Mouse (Mus musculus) forelimb bud, embryonic 11.5 days (tissue): ENCODE results near the gene Atoh8.
A peak's percentile ranks its signal among the peaks of the same experiment; 100 is the strongest.

ENCODE experiments used
- DNase-seq: peaks from one replicate; pipeline ENCODE4 v3.0.0-alpha.2; 2012; ENCODE audit warnings: low read depth, low spot score

Atoh8 gene

GRCm38 (mm10) chr6:72227665-72228265 lies 7.6 kb downstream of the Atoh8 start:
- DNase-seq, result no peak

GRCm38 (mm10) chr6:72227011-72227410 lies 8.4 kb downstream of the Atoh8 start:
- DNase-seq, result no peak

DNA sequence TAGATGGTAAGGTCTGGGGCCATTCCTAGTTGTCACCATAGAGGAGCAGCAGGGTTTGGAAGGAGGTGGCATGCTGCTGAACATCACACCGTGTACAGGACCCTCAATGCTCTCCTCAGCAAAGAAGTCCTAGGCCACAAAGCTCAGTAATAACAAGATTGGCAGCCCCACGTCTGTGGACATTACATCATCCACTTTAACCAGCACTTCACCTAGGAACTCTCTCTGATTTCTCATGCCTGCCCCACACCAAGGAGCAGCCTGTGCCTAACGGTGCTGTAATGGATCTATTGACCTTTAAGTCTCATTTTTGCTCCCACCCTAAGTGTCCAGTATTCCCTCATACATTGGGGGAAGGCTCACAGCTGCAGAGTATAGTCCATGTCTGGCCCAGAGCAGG lies 9.7 kb downstream of the Atoh8 start:
- no peak for DNase-seq

- DNase-seq, result no peak
Observed at GRCm38 (mm10) chr6:72223892-72224291, 11.5 kb downstream of the Atoh8 start.

DNA sequence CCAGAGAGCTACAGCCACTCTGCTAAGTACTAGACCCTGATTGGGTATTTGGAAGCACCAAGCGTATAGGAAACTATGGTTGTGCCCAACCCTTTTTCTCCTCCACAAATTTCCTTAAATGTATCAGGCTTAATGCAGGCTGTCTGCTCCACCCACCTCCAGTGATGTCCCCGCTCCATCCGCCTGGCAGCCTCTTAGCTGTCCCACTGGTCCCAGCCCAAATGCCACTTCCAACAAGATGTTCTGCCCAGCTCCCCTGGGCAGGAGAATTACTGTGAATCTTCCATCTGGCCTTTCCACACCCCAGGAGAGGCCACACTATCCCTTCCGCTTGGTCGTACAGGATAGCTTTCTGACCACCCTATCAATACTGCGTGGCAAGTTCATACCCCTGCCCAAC lies 12.5 kb downstream of the Atoh8 start:
- no peak for DNase-seq

DNA sequence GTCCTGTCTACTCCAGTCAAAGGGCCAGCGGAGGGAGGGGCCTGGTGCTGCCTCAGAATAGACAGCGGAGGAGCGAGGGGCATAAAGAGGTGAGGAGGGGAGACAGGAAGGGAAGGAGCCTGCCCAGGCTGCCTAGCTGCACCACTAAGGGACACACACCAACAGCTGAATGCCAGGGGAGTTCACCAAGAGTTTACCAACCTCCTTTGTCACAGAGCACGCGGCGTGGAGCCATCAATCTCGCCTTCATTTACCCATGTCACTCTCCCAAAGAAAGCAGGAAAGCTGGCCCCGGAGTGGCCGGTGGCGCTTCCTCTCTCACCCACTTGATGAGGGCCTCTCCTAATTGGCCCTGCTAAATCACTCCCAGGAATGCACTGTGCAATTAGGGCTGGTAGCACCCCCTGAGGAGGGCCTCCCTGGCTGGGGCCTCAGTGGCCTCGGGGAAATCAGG lies 13.1 kb downstream of the Atoh8 start:
- DNase-seq, result peak; percentile 62

DNA sequence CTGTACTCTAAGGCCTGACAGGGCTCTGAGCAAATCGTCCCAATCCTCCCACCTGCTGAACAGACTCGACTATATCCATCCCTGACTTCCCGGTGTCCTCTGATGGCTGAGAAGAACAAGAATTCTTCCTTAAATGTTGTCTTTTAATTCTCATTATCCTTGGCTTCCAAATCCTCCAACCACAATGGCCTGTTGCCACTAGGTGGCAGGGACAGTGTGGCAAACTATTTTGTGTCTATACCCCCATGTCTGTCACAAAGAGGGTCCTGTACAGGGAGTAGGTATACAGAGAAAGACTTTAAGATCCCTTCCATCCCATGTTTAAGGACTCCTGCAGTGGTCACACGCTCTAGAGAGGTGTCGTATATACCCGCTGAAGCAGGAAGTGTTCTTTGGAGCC lies 14.1 kb downstream of the Atoh8 start:
- DNase-seq, result no peak

GRCm38 (mm10) chr6:72219549-72219948 lies 15.8 kb downstream of the Atoh8 start:
- DNase-seq, result no peak

DNA sequence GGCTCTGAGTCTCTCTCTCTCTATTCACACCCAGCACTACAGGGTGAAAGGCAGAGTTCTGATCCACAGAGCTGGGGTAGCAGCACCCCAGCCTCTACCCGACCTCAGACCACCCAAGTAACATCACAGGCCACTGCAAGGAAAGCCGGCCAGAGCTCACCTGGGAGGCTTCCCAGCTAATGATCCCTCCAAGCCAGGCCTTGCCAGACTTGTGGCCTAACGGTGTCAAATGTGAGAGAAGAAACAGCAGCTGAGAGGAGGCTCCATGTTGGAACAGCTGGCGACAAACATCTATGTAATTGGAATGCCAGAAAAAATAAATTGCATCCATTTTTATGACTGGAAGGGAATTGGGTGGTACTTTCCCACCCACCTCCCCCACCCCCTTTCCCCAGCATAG lies 17.1 kb downstream of the Atoh8 start:
- no peak for DNase-seq

GRCm38 (mm10) chr6:72217415-72217784 lies 18.0 kb downstream of the Atoh8 start:
- DNase-seq, result no peak

DNA sequence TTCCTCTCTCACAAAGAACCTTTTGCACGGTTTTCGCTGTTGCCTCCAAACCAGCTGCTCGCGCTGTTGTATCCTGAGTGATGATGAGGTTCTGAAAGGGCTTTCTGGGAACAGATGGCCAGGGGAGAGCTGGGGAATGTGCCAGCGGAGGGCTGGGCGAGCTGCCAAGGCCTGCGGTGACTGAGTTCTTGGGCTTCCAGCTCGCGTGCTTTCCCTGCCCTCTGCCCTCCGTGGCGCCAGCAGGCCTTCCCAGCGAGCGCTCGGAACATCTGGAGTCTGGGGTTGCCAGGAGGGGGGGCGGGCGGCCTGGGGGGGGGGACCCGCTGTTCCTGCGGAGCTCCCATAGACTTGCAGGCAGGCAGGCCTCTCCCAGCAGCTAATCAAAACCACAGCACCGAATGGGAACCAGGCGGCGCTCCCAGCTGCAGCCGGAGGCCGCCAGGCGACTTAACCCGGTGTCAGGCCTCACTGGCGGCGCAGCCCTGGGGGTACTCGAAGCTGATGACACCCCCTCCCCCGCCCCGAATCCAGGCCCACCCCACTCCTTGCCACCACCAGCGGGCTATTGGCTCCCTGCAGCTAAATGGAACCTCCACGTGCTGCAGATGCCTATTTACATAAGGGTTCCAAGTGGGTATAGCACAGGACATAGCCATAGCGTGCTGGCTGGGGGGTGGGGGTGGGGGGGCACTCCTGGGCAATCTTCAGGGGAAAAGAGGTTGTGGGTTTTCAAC lies 18.5 kb downstream of the Atoh8 start:
- peak; percentile 99 for DNase-seq

- DNase-seq, result no peak
Observed at GRCm38 (mm10) chr6:72215582-72215981, 19.8 kb downstream of the Atoh8 start.

DNA sequence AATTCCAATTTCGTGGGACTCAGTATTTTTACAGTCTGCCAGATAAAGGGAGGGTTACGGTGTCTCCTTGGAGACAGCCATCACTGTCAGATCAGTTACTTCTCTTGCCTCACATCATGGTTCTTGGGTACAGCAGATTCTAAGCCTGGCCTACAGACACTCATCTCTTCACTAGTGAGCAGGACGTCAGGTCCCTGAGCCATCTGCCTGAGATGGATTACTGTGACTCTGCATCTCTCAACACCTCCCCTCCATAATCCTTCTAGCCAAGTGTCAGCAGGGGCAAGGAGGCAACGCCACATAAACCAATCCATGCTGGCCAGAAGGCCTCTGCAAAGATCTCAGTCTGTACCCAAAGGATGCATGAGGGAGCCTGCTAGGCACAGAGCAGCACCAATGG lies 24.0 kb downstream of the Atoh8 start:
- DNase-seq, result no peak

GRCm38 (mm10) chr6:72210823-72211222 lies 24.6 kb downstream of the Atoh8 start:
- no peak for DNase-seq

- DNase-seq, result no peak
Observed at GRCm38 (mm10) chr6:72209738-72210137, 25.6 kb downstream of the Atoh8 start.

DNA sequence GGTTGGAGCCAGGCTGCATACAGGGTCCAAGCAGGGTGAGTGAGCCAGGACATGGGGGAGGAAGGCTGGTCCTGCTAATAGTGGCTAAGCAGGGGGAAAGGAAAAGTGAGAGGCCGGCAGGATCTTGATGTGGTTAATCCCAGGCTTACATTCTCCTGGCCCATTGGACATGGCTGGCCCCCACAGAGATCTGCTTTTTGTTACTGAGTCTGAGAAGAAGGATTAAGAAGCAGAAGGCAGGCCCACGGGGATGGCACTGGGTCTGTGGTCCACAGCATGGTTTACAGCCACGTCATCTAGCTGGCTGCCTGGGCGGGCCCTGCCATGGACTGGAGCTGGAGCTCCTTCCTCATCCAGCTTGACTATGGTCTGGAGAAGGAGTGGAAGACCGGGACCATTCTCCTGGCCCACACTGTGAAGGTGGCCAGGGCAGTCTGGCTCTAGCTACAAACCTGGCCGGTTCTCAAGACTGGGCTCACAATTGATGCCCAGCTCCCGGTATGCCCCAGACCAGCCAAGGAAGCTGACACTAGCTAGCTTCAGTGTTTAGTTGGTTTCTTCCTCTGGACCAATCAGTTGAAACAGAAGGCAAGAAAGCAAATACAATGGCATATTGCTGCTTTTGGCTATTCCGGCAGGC lies 26.9 kb downstream of the Atoh8 start:
- no peak for DNase-seq

GRCm38 (mm10) chr6:72206021-72206420 lies 29.4 kb downstream of the Atoh8 start:
- DNase-seq, result peak; percentile 58

- DNase-seq, result no peak
Observed at GRCm38 (mm10) chr6:72204858-72205257, 30.5 kb downstream of the Atoh8 start.

DNA sequence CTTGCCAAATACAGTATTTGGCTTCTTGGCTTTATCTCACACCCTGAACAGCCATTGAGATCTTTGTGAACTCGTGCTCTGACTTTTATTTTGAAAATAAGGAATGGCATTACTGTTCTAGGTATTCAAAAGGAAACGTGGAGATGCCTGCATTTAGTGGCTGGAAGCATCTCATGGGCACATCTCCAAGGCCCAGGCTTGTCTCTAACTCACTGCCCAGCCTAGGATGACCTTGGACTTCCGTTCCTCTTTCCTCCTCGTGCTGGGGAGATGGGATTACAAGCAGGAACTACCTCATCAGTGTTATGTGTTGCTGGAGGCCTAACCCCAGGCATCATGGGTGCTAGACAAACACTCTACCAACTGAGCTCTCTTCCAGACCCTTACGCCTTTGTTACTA lies 32.1 kb downstream of the Atoh8 start:
- no peak for DNase-seq

- no peak for DNase-seq
Observed at GRCm38 (mm10) chr6:72202732-72203131, 32.6 kb downstream of the Atoh8 start.

DNA sequence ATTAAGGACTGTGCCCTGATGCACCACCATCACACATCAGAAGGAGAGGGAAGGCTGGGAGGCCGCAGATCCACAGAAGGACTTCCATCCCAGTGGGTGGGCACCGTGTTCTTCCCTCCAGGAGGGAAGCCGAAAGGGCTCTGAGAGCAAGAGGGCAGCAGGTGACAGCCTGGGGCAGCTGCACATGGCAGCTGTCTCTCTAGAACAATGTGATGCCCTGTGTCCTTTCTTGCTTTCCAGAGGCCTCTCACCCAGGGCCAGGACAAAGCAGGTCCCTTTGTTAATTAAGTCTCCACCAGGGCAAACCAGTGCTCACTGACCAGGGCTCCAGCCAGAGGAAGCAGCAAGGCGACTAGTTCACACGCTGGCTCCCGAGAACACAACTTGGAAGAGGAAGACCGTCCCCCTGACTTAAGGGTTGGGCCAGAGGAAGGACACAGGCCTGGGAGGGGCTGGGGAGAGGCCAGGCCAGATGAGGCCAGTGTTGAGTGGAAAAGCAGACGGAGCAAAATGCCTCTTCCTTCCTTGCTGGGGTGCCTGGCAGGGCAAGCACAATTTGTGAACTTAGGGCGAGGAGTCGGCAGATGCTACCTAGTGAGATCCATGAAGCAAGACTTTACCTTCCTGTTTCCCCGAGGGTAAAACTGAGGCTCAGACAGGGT lies 34.7 kb downstream of the Atoh8 start:
- DNase-seq, result no peak

GRCm38 (mm10) chr6:72197515-72197914 lies 37.9 kb downstream of the Atoh8 start:
- no peak for DNase-seq
